Mouse (Mus musculus) neural tube, embryonic 13.5 days (tissue): ENCODE measurements around the gene Ern1. TPM values are rescaled to one million over a fixed set of nuclear protein-coding genes. Genes with fewer than 3 reads are reported as not detected.

ENCODE experiments used
- ATAC-seq: fragments of 200-750 bp; cut with Nextera tagmentation; 2 replicates; pipeline ENCODE4 v1.8.0; 2017; ENCODE audit warnings: low read depth, mild to moderate bottlenecking, moderate TSS enrichment, moderate library complexity
- H3K27ac ChIP-seq: fragments of 300-500 bp; sonication (generic); replicated peaks from 2 replicates; pipeline ENCODE4 v1.5.1; 2015; ENCODE audit warnings: moderate library complexity, mild to moderate bottlenecking, inconsistent platforms
- H3K27me3 ChIP-seq: fragments of 300-500 bp; sonication (generic); 2 replicates; pipeline ENCODE4 v1.6.1; 2015; ENCODE audit warnings: mild to moderate bottlenecking, inconsistent platforms
- H3K36me3 ChIP-seq: fragments of 300-500 bp; sonication (generic); 2 replicates; pipeline ENCODE4 v1.6.1; 2015; ENCODE audit warnings: mild to moderate bottlenecking, inconsistent platforms
- H3K4me1 ChIP-seq: fragments of 300-500 bp; sonication (generic); replicated peaks from 2 replicates; pipeline ENCODE4 v1.6.1; 2015; ENCODE audit warnings: inconsistent platforms
- H3K4me2 ChIP-seq: fragments of 300-500 bp; sonication (generic); 2 replicates; pipeline ENCODE4 v1.6.1; 2015; ENCODE audit warnings: inconsistent platforms, mild to moderate bottlenecking, moderate library complexity
- H3K4me3 ChIP-seq: fragments of 300-500 bp; sonication (generic); 2 replicates; pipeline ENCODE4 v1.5.1; 2015; ENCODE audit warnings: mild to moderate bottlenecking, inconsistent platforms
- H3K9ac ChIP-seq: fragments of 300-500 bp; sonication (generic); 2 replicates; pipeline ENCODE4 v1.6.1; 2015; ENCODE audit warnings: moderate library complexity, mild to moderate bottlenecking, inconsistent platforms
- H3K9me3 ChIP-seq: fragments of 300-500 bp; sonication (generic); 2 replicates; pipeline ENCODE4 v1.6.1; 2016; ENCODE audit warnings: inconsistent platforms
- WGBS: fragments of 180-500 bp; shearing (Covaris S2); methylation state at CpG from one replicate; pipeline ENCODE4 v1.1.7; 2015; 5-methylcytosine and 5-hydroxymethylcytosine counted together
- polyA plus RNA-seq: library from polyadenylated mRNA; unstranded; fragments of >200 nt; fragmentation: Nextera tagmentation; extraction: Ambion mirVana; gene quantifications from 2 replicates; pipeline ENCODE4 v1.2.1, GENCODE M21; 2015

The Ern1 gene
- polyA plus RNA-seq, 1 experiment from 2014 or later: 5.7 TPM

GRCm38 (mm10) chr11:106391546-106392188, 96.0 kb downstream of the Ern1 start:
- Histone ChIP-seq H3K36me3 (peaks cover 11% of the 10 kb centered on the region; the same call in 1 of the 2 replicates), H3K9me3 (no peaks in the 10 kb centered on the region), H3K4me3 (no peak overlapping the region), H3K27ac (no peak overlapping the region), H3K9ac (no peak overlapping the region), H3K27me3 (no peaks in the 10 kb centered on the region), H3K4me2 (no peak overlapping the region), H3K4me1 (no peaks in the 10 kb centered on the region)
- peak; percentile 67; the same call in 1 of the 2 replicates for ATAC-seq
- 34% methylated on average over 6 of the region's 6 CpGs for WGBS

GRCm38 (mm10) chr11:106390757-106391156, 96.9 kb downstream of the Ern1 start:
- Histone ChIP-seq H3K36me3 (peaks cover 8% of the 10 kb centered on the region; the same call in 1 of the 2 replicates), H3K4me1 (no peaks in the 10 kb centered on the region), H3K4me3 (no peak overlapping the region), H3K4me2 (no peak overlapping the region), H3K9me3 (no peaks in the 10 kb centered on the region), H3K9ac (no peak overlapping the region), H3K27ac (no peak overlapping the region), H3K27me3 (no peaks in the 10 kb centered on the region)
- no peak for ATAC-seq
- WGBS: 72% methylated on average over 3 of the region's 3 CpGs

GRCm38 (mm10) chr11:106389611-106390010, 98.0 kb downstream of the Ern1 start:
- H3K36me3 ChIP-seq: 0 out of 2 replicates have a peak, but pooled peaks cover 5% of the 10 kb centered on the region
- H3K4me3 ChIP-seq: no peak overlapping the region
- H3K9me3 ChIP-seq: no peaks in the 10 kb centered on the region
- no peak overlapping the region for H3K4me2 ChIP-seq
- no peaks in the 10 kb centered on the region for H3K4me1 ChIP-seq
- H3K27ac ChIP-seq: no peak overlapping the region
- H3K27me3 ChIP-seq: no peaks in the 10 kb centered on the region
- H3K9ac ChIP-seq: no peak overlapping the region
- 51% methylated on average over 3 of the region's 3 CpGs for WGBS
- ATAC-seq: no peak

GRCm38 (mm10) chr11:106387791-106388216, 99.8 kb downstream of the Ern1 start, which contains the start of gene Icam2:
Gene Icam2 (minus strand): TSS chr11:106388075.
- Histone ChIP-seq H3K4me3 (no peak within 1 kb of the TSS), H3K9ac (no peak within 1 kb of the TSS), H3K36me3 (no peaks in the 10 kb centered on the region), H3K4me1 (no peaks in the 10 kb centered on the region), H3K4me2 (no peak within 1 kb of the TSS), H3K27me3 (no peaks in the 10 kb centered on the region), H3K27ac (no peak within 1 kb of the TSS), H3K9me3 (no peaks in the 10 kb centered on the region)
- ATAC-seq: no peak
- WGBS: 82% methylated on average over 6 of the region's 6 CpGs

- no peaks in the 10 kb centered on the region for H3K4me1 ChIP-seq
- WGBS: 84% methylated on average over 6 of the region's 6 CpGs
- H3K36me3 ChIP-seq: no peaks in the 10 kb centered on the region
- no peak overlapping the region for H3K9ac ChIP-seq
- no peak overlapping the region for H3K27ac ChIP-seq
- no peak overlapping the region for H3K4me2 ChIP-seq
- no peaks in the 10 kb centered on the region for H3K9me3 ChIP-seq
- H3K4me3 ChIP-seq: no peak overlapping the region
- ATAC-seq: no peak
- no peaks in the 10 kb centered on the region for H3K27me3 ChIP-seq
These were observed 100.6 kb downstream of the Ern1 start for GRCm38 (mm10) chr11:106387020-106387419.

GRCm38 (mm10) chr11:106386409-106386808, 101.2 kb downstream of the Ern1 start:
- H3K4me1 ChIP-seq: no peaks in the 10 kb centered on the region
- no peak overlapping the region for H3K9ac ChIP-seq
- H3K27ac ChIP-seq: no peak overlapping the region
- H3K36me3 ChIP-seq: no peaks in the 10 kb centered on the region
- H3K9me3 ChIP-seq: no peaks in the 10 kb centered on the region
- H3K4me3 ChIP-seq: no peak overlapping the region
- H3K27me3 ChIP-seq: no peaks in the 10 kb centered on the region
- no peak overlapping the region for H3K4me2 ChIP-seq
- ATAC-seq: no peak
- 89% methylated on average over 3 of the region's 3 CpGs for WGBS

GRCm38 (mm10) chr11:106383051-106383790, 104.4 kb downstream of the Ern1 start:
- Histone ChIP-seq H3K9me3 (no peaks in the 10 kb centered on the region), H3K9ac (no peak overlapping the region), H3K4me2 (no peak overlapping the region), H3K4me1 (no peaks in the 10 kb centered on the region), H3K27me3 (no peaks in the 10 kb centered on the region), H3K36me3 (no peaks in the 10 kb centered on the region), H3K4me3 (no peak overlapping the region), H3K27ac (peak overlapping the region; percentile 59; the same call in 1 of the 2 replicates)
- WGBS: 73% methylated on average over 6 of the region's 6 CpGs
- no peak for ATAC-seq

GRCm38 (mm10) chr11:106382424-106382823, 105.2 kb downstream of the Ern1 start:
- Histone ChIP-seq H3K36me3 (no peaks in the 10 kb centered on the region), H3K27me3 (no peaks in the 10 kb centered on the region), H3K4me1 (no peaks in the 10 kb centered on the region), H3K4me2 (no peak overlapping the region), H3K27ac (peak overlapping the region; percentile 54; the same call in 1 of the 2 replicates), H3K9me3 (no peaks in the 10 kb centered on the region), H3K9ac (no peak overlapping the region), H3K4me3 (peak overlapping the region; percentile 10; the same call in 1 of the 2 replicates)
- no peak for ATAC-seq
- WGBS: 87% methylated on average over 5 of the region's 5 CpGs

GRCm38 (mm10) chr11:106381883-106382282, 105.8 kb downstream of the Ern1 start:
- Histone ChIP-seq H3K9ac (no peak overlapping the region), H3K9me3 (no peaks in the 10 kb centered on the region), H3K27me3 (no peaks in the 10 kb centered on the region), H3K36me3 (no peaks in the 10 kb centered on the region), H3K4me2 (0 out of 2 replicates have a peak overlapping the region, but pooled peaks have one; percentile 9), H3K4me3 (peak overlapping the region; percentile 10), H3K27ac (peak overlapping the region; percentile 54; the same call in 1 of the 2 replicates), H3K4me1 (no peaks in the 10 kb centered on the region)
- ATAC-seq: no peak
- 85% methylated on average over 7 of the region's 7 CpGs for WGBS

GRCm38 (mm10) chr11:106381011-106381410, 106.6 kb downstream of the Ern1 start:
- Histone ChIP-seq H3K4me1 (no peaks in the 10 kb centered on the region), H3K9ac (no peak overlapping the region), H3K27ac (no peak overlapping the region), H3K36me3 (no peaks in the 10 kb centered on the region), H3K4me2 (0 out of 2 replicates have a peak overlapping the region, but pooled peaks have one; percentile 9), H3K9me3 (no peaks in the 10 kb centered on the region), H3K27me3 (no peaks in the 10 kb centered on the region), H3K4me3 (no peak overlapping the region)
- ATAC-seq: no peak
- 83% methylated on average over 11 of the region's 11 CpGs for WGBS

- Histone ChIP-seq H3K36me3 (no peaks in the 10 kb centered on the region), H3K9ac (no peak overlapping the region), H3K4me1 (no peaks in the 10 kb centered on the region), H3K4me2 (no peak overlapping the region), H3K27me3 (no peaks in the 10 kb centered on the region), H3K27ac (no peak overlapping the region), H3K4me3 (no peak overlapping the region), H3K9me3 (no peaks in the 10 kb centered on the region)
- ATAC-seq: no peak
- 88% methylated on average over 5 of the region's 5 CpGs for WGBS
These were observed 112.7 kb downstream of the Ern1 start for GRCm38 (mm10) chr11:106374979-106375378.

- Histone ChIP-seq H3K9me3 (no peaks in the 10 kb centered on the region), H3K4me3 (no peak overlapping the region), H3K9ac (no peak overlapping the region), H3K4me2 (no peak overlapping the region), H3K36me3 (no peaks in the 10 kb centered on the region), H3K4me1 (no peaks in the 10 kb centered on the region), H3K27ac (no peak overlapping the region), H3K27me3 (no peaks in the 10 kb centered on the region)
- ATAC-seq: no peak
- 61% methylated on average over 9 of the region's 9 CpGs for WGBS
These were observed 113.1 kb downstream of the Ern1 start for GRCm38 (mm10) chr11:106374559-106374958.
